Mouse (Mus musculus): ENCODE data around the gene Mmrn2.

The Mmrn2 gene

GRCm38 (mm10) chr14:34375415-34375904, at the start of gene Mmrn2:
Mmrn2 (plus strand) TSS chr14:34375465.
- DNase-seq (ENCODE audit: low read depth, low spot score) = no peak

GRCm38 (mm10) chr14:34326606-34327005, 48.7 kb upstream of the Mmrn2 start:
- no peak for DNase-seq (ENCODE audit: low read depth, low spot score)

DNA sequence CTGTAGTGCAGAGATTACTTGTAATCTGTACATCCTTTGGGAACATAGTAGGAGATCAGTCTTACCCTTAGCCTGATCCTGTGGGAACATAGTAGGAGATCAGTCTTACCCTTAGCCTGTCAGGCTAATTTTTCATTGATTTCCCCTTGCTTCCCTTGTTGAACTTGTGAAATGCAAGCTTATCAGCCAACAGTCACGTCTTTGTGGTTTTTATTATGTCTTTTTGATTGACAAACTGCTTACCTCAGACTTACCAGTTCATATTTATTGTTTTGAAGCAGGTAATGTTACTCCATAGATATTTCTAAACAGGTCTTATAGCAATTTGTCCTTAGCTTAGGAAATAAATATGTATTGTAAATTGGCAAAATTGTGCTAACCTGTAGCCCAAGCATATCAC, 47.6 kb upstream of the Mmrn2 start:
- no peak for DNase-seq (ENCODE audit: low read depth, low spot score)

- DNase-seq (ENCODE audit: low read depth, low spot score) = peak; percentile 10
Observed at GRCm38 (mm10) chr14:34330657-34331158, 44.6 kb upstream of the Mmrn2 start.

DNA sequence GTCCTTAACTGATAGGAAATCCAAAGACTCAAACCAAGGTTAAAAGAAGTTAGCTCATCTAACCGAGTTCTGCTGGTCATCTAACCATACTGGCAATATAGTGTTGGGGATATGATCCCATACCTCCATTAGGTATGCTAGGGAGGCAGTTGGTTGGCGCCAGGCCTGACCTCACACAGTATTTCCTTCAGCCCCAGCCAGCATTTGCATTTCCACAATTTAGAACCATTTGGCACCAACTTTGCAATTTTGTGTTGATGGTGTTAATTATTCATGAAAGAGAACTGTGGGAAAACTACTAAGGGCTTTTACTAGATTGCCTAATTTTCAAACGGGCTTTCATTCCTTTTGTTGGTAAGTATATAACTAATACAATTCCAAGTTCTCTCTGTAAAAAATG, 43.4 kb upstream of the Mmrn2 start:
- peak; percentile 33 for DNase-seq (ENCODE audit: low read depth, low spot score)

DNA sequence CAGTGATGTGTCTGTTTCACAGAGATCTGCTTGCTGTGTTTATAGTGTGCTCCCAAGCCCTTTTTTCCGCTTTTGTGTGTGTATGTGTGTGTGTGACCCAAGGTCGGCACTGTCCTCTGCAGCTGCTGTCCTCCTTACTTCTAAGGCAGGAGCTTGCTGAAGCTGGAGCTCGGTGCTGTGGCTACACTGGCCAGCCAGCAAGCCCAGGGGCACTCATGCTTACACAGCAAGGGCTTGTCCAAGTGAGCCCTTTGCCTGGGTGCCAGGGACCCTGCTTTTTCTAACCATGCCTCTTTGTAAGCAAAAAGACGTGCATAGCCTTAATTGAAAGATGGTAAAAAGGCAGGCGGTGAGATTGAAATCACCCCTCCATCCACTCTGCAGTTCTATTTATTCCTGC, 42.8 kb upstream of the Mmrn2 start:
- DNase-seq (ENCODE audit: low read depth, low spot score) = peak; percentile 48

DNA sequence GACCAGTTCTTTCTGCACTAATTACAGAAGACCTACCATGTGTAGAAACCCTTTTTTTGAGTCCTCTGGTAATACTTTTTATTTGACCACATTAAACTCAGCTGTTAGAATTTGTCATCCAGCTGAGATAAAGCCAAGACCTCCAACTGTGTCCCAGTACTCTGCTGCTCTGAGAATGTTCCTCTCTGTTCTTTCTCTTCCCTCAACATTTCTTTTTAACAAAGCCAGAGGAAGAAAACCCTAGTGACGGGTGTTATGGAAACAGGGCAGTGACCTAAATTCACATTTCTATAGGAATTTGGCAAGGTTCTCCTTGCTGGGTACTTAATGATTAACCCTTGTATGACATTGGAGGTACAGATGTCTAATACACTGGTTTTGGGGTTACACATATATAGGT, 35.8 kb upstream of the Mmrn2 start:
- DNase-seq (ENCODE audit: low read depth, low spot score) = peak; percentile 33

- DNase-seq (ENCODE audit: low read depth, low spot score) = no peak
Observed at GRCm38 (mm10) chr14:34341993-34342392, 33.3 kb upstream of the Mmrn2 start.

- DNase-seq (ENCODE audit: low read depth, low spot score) = no peak
Observed at GRCm38 (mm10) chr14:34343078-34343477, 32.2 kb upstream of the Mmrn2 start.

DNA sequence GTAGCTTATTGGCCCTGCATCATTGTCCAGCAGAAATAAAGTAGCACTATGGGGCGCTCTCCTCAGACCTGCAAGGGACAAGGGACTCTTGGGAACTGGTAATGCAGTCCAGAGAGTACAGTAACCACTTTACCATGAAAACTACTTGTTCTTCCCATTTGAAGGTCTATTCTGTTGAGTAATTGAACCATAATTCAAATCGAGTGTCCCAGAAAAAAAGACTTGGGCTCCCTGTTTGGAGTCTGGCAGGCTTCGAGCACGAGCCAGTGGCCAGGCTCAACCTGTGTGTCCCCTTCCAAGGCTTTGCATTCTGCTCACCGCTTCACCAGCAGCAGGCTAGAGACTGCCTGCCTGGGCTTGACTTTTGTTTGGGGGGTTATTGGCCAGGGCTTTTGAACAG, 30.9 kb upstream of the Mmrn2 start:
- no peak for DNase-seq (ENCODE audit: low read depth, low spot score)

- peak; percentile 16 for DNase-seq (ENCODE audit: low read depth, low spot score)
Observed at GRCm38 (mm10) chr14:34345771-34346566, 29.3 kb upstream of the Mmrn2 start.

GRCm38 (mm10) chr14:34347084-34347483, 28.2 kb upstream of the Mmrn2 start:
- no peak for DNase-seq (ENCODE audit: low read depth, low spot score)

DNA sequence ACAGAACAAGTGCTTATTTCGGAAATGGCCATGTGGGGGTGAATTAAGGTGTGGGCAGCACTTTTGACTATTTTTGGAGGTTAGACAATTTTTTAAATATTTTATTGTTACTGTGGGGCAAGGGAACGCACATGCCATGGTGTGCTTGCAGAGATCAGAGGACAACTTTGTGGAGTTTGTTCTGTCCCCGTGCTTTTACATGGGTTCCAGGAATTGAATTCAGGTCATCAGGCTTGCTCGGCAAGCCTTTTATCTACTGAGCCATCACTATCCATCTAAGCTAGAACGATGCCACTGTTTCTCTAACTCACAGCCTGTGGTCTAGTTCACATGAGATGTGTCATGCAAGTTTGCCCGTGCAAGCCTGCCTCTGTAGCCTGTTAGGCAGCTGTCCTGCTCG, 27.0 kb upstream of the Mmrn2 start:
- DNase-seq (ENCODE audit: low read depth, low spot score) = peak; percentile 27

DNA sequence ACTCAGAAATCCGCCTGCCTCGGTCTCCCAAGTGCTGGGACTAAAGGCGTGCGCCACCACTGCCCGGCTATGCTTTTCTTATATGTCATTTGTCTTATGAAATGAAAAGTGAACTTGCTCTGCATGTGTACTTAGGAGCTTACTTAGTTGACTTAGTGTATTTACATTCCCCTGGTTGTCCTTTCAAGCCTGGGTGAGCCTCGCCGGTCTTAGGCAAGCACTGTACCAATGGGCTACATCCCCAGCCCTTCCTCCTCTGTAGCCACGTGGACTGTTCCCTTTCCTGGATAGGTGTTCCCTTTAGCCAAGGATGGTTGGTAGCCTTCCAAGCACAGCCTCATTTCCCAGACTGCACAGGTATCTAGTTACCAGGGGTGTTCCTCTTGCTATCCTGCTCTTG, 26.3 kb upstream of the Mmrn2 start:
- no peak for DNase-seq (ENCODE audit: low read depth, low spot score)

- no peak for DNase-seq (ENCODE audit: low read depth, low spot score)
Observed at GRCm38 (mm10) chr14:34351660-34352059, 23.6 kb upstream of the Mmrn2 start.

GRCm38 (mm10) chr14:34352523-34352922, 22.7 kb upstream of the Mmrn2 start:
- no peak for DNase-seq (ENCODE audit: low read depth, low spot score)

DNA sequence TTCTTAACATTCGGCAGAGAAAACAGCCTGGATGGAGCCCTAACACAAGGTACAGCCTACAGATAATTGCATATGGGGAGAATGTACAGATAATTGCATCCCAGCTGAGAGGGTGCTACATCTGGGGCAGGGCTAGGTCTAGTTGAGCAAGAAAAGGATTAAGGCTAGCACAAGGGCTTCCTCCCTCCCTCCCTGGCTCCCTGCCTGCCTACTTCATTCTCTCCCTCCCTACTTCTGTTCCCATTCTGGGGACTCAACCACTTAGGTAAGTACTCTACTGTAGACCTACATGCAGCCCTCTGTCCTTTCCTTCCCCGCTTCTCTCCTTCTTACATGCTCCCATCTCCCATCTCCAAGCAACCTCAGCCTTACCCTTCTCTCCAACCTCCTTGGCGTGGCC, 21.9 kb upstream of the Mmrn2 start:
- no peak for DNase-seq (ENCODE audit: low read depth, low spot score)

- no peak for DNase-seq (ENCODE audit: low read depth, low spot score)
Observed at GRCm38 (mm10) chr14:34354456-34354855, 20.8 kb upstream of the Mmrn2 start.

DNA sequence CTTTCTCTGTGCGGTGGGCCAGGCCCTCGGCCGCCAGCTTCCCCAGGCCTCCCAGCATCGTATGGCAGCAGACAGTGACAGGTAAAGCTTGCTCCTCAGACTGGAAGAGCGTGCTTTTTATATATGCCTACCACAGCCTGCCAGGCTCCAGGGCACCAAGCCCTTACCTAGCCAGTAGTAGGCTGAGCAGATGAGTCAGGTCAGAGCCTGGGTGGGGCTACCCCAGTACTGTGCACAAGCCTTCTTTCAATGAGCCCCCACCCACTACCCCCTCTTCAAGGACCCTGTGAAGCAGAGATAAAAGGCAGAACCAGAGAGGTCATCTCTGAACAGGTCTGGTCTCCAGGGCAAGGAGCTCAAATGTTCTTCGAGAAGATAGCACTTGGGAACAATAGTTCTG, 20.0 kb upstream of the Mmrn2 start, which contains the start of gene Fam25c:
TSS of gene Fam25c (minus strand) at position 133 of the 400 bp plus-strand sequence.
- no peak for DNase-seq (ENCODE audit: low read depth, low spot score)

- peak; percentile 60 for DNase-seq (ENCODE audit: low read depth, low spot score)
Observed at GRCm38 (mm10) chr14:34357671-34358455, 17.4 kb upstream of the Mmrn2 start.

DNA sequence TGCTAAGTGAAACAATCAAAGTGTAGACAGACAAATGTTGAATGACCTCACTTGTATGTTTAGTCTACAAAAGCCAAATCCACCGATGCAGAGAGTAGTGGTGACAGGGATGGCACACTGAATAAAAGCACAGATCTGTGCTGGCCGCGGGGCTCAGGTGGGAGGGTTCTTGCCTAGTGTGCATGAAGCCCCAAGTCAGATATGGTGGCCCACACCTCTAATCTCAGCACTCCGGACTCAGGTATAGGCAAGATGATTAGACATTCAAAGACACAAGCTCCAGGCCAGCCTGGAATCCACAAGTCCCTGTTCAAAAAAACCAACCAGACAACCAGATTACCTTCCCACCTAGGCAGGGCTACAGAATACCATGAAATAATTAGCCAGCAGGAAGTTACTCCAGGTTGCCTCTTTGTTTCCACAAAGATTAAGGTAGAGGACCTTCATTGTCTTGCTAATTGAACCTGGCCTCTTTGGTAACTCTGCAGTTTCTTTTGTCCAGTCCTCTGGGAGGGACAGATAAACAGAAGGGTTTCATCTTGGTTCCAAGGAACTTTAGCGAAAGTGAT, 15.5 kb upstream of the Mmrn2 start:
- no peak for DNase-seq (ENCODE audit: low read depth, low spot score)

- no peak for DNase-seq (ENCODE audit: low read depth, low spot score)
Observed at GRCm38 (mm10) chr14:34360251-34360650, 15.0 kb upstream of the Mmrn2 start.

All from brain, adult 2 months (tissue).